Mouse (Mus musculus) forebrain, embryonic 10.5 days (tissue): ENCODE data around the gene Hp. TPM values are rescaled to one million over a fixed set of nuclear protein-coding genes. Genes with fewer than 3 reads are reported as not detected.
A peak's percentile ranks its signal among the peaks of the same experiment; 100 is the strongest.

Experiments used
- DNase-seq: peaks from one replicate; pipeline ENCODE4 v3.0.0-alpha.2; 2017; ENCODE audit warnings: low spot score; ENCODE audit errors: extremely low spot score
- H3K27ac ChIP-seq: fragments of 300-500 bp; sonication (generic); 2 replicates; pipeline ENCODE4 v1.5.1; 2016; ENCODE audit warnings: mild to moderate bottlenecking
- H3K27me3 ChIP-seq: fragments of 300-500 bp; sonication (generic); 2 replicates; pipeline ENCODE4 v1.6.1; 2016; ENCODE audit warnings: mild to moderate bottlenecking; ENCODE audit not compliant: poor library complexity, severe bottlenecking
- H3K36me3 ChIP-seq: fragments of 300-500 bp; sonication (generic); replicated peaks from 2 replicates; pipeline ENCODE4 v1.6.1; 2016; ENCODE audit warnings: mild to moderate bottlenecking, moderate library complexity
- H3K4me1 ChIP-seq: fragments of 300-500 bp; sonication (generic); 2 replicates; pipeline ENCODE4 v1.6.1; 2016
- H3K4me3 ChIP-seq: fragments of 300-500 bp; sonication (generic); 2 replicates; pipeline ENCODE4 v1.5.1; 2016; ENCODE audit warnings: mild to moderate bottlenecking, moderate library complexity
- H3K9me3 ChIP-seq: fragments of 300-500 bp; sonication (generic); 2 replicates; pipeline ENCODE4 v1.6.1; 2016; ENCODE audit warnings: mild to moderate bottlenecking, moderate library complexity
- WGBS: fragments of 180-500 bp; shearing (Covaris S2); methylation state at CpG from one replicate; pipeline ENCODE4 v1.1.7; 2016; 5-methylcytosine and 5-hydroxymethylcytosine counted together
- polyA plus RNA-seq: library from polyadenylated mRNA; unstranded; fragments of >200 nt; fragmentation: Nextera tagmentation; extraction: Ambion mirVana; gene quantifications from 2 replicates; pipeline ENCODE4 v1.2.1, GENCODE M21; 2016

Hp gene
- polyA plus RNA-seq: 0.93 and 1.0 TPM in 2 replicates

DNA sequence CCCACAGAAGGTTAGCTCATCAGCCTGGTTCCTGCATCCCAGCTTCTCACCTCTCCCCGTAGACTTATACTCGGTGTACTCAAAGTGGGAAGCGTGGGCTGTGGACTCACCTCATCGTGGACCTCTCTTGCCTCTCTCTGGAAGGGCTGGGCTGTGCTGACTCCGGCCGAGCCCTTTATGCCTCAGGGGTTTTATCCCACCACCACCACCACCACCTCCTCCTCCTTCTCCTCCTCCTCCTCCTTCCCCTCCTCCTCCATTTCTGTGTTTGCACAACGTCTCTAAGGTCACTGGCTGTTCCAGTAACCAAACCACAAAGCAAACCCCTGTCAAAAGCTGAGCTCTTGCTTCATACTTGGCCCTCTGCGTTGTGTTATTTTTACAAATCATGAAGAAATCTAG lies at the start of gene Hp:
Hp (minus strand) TSS at position 273 of the 402 bp plus-strand sequence.
- WGBS: 80% methylated on average over 8 of the region's 8 CpGs
- Histone ChIP-seq H3K27ac (no peak within 1 kb of the TSS), H3K36me3 (no peaks in the 10 kb centered on the region), H3K9me3 (no peaks in the 10 kb centered on the region), H3K4me3 (no peak within 1 kb of the TSS), H3K4me1 (no peaks in the 10 kb centered on the region), H3K27me3 (no peaks in the 10 kb centered on the region)
- DNase-seq: no peak

GRCm38 (mm10) chr8:109628638-109629037 lies 49.7 kb upstream of the Hp start:
- H3K27me3 ChIP-seq: no peaks in the 10 kb centered on the region
- H3K36me3 ChIP-seq: no peaks in the 10 kb centered on the region
- no peaks in the 10 kb centered on the region for H3K4me1 ChIP-seq
- H3K9me3 ChIP-seq: peaks cover 6% of the 10 kb centered on the region; the same call in 1 of the 2 replicates
- no peak for DNase-seq
- no peak overlapping the region for H3K27ac ChIP-seq
- no peak overlapping the region for H3K4me3 ChIP-seq
- WGBS: 81% methylated on average over 6 of the region's 6 CpGs

DNA sequence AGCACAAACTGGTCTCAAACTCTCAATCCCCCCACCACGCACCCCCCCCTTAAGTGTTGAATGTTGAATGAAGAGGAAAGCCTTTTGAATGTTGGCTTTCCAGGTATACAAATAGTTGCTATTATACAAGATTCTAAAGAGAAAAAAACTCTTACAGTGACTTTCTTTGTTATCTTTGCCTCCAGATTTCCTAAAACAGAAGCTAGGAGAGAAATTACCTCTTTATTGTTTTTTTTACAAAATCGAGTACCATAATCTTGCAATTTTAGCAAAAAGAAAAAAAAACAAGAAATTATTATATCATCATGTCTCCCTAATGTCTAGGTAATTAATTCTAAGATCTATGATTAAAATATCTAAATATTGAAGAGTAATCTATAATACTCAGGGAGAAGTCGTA lies 36.6 kb upstream of the Hp start:
- Histone ChIP-seq H3K27ac (no peak overlapping the region), H3K9me3 (peaks cover 6% of the 10 kb centered on the region; the same call in 1 of the 2 replicates), H3K27me3 (no peaks in the 10 kb centered on the region), H3K4me1 (no peaks in the 10 kb centered on the region), H3K4me3 (no peak overlapping the region), H3K36me3 (no peaks in the 10 kb centered on the region)
- no peak for DNase-seq
- 88% methylated on average over 3 of the region's 3 CpGs for WGBS

GRCm38 (mm10) chr8:109614243-109615210 lies 35.6 kb upstream of the Hp start, which contains the start of gene Pkd1l3:
TSS of gene Pkd1l3 (plus strand) at chr8:109614517.
- peaks cover 3% of the 10 kb centered on the region for H3K4me1 ChIP-seq
- WGBS: 66% methylated on average over 27 of the region's 27 CpGs
- peaks cover 2% of the 10 kb centered on the region; the same call in 1 of the 2 replicates for H3K9me3 ChIP-seq
- H3K4me3 ChIP-seq: peak within 1 kb of the TSS; percentile 16
- no peak for DNase-seq
- H3K27ac ChIP-seq: no peak within 1 kb of the TSS
- no peaks in the 10 kb centered on the region for H3K27me3 ChIP-seq
- H3K36me3 ChIP-seq: no peaks in the 10 kb centered on the region

GRCm38 (mm10) chr8:109609153-109609502 lies 30.2 kb upstream of the Hp start:
- Histone ChIP-seq H3K36me3 (peaks cover 17% of the 10 kb centered on the region), H3K4me3 (peak overlapping the region; percentile 70), H3K27me3 (no peaks in the 10 kb centered on the region), H3K9me3 (no peaks in the 10 kb centered on the region), H3K27ac (peak overlapping the region; percentile 95), H3K4me1 (peaks cover 23% of the 10 kb centered on the region)
- 24% methylated on average over 5 of the region's 5 CpGs for WGBS
- DNase-seq: no peak

GRCm38 (mm10) chr8:109608271-109609152 lies 29.5 kb upstream of the Hp start, which contains the start of gene Dhodh:
TSS of gene Dhodh (minus strand) at chr8:109608673.
- WGBS: under 1% methylated on average over 42 of the region's 42 CpGs
- Histone ChIP-seq H3K9me3 (no peaks in the 10 kb centered on the region), H3K36me3 (peaks cover 23% of the 10 kb centered on the region), H3K4me3 (peak within 1 kb of the TSS; percentile 70), H3K4me1 (peaks cover 23% of the 10 kb centered on the region), H3K27ac (peak within 1 kb of the TSS; percentile 95), H3K27me3 (no peaks in the 10 kb centered on the region)
- peak; percentile 96 for DNase-seq

- Histone ChIP-seq H3K4me1 (peaks cover 23% of the 10 kb centered on the region), H3K4me3 (peak overlapping the region; percentile 70), H3K27ac (peak overlapping the region; percentile 95), H3K27me3 (no peaks in the 10 kb centered on the region), H3K36me3 (peaks cover 32% of the 10 kb centered on the region), H3K9me3 (no peaks in the 10 kb centered on the region)
- no peak for DNase-seq
- 16% methylated on average over 12 of the region's 12 CpGs for WGBS
These were observed 28.7 kb upstream of the Hp start for GRCm38 (mm10) chr8:109607650-109608049.

GRCm38 (mm10) chr8:109606725-109607124 lies 27.8 kb upstream of the Hp start:
- peaks cover 41% of the 10 kb centered on the region for H3K36me3 ChIP-seq
- 87% methylated on average over 2 of the region's 2 CpGs for WGBS
- no peak overlapping the region for H3K4me3 ChIP-seq
- no peak overlapping the region for H3K27ac ChIP-seq
- peaks cover 23% of the 10 kb centered on the region for H3K4me1 ChIP-seq
- H3K27me3 ChIP-seq: no peaks in the 10 kb centered on the region
- DNase-seq: no peak
- H3K9me3 ChIP-seq: no peaks in the 10 kb centered on the region

- WGBS: 58% methylated on average over 8 of the region's 8 CpGs
- DNase-seq: peak; percentile 65
- Histone ChIP-seq H3K4me1 (no peaks in the 10 kb centered on the region), H3K4me3 (no peak overlapping the region), H3K36me3 (peaks cover 82% of the 10 kb centered on the region), H3K27ac (no peak overlapping the region), H3K9me3 (no peaks in the 10 kb centered on the region), H3K27me3 (no peaks in the 10 kb centered on the region)
These were observed 16.9 kb upstream of the Hp start for GRCm38 (mm10) chr8:109595854-109596253.

DNA sequence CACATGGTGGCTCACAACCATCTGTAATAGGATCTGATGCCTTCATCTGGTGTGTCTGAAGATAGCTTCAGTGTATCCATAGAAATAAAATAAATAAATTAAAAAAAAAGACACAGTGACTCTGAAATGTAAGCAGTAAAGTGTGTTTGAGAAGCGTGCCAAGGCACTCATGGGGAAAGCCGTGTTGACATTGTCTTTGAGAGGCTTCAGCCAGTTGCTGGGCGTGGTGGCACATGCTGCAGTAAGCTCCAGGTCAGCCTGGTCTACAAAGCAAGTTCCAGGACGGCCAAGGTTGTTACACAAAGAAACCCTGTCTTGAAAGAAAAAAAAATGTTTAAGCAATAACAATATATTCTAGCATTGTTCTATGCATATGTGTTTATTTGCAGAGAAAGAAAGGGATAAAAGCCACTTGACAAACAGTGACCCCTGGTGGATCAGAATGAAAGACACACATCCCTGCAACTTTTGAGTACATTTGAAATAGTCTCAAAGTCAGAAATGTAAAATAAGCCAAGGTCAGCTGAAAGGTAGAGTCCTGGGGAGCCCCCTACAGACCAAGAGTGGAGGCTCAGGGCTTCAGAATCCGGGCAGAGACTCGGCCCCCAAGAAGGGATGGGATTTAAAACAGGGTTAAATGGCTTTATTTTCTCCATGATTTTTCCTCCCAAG lies 14.3 kb upstream of the Hp start:
- Histone ChIP-seq H3K4me1 (no peaks in the 10 kb centered on the region), H3K36me3 (peaks cover 61% of the 10 kb centered on the region), H3K27ac (no peak overlapping the region), H3K4me3 (no peak overlapping the region), H3K9me3 (no peaks in the 10 kb centered on the region), H3K27me3 (no peaks in the 10 kb centered on the region)
- DNase-seq: no peak
- WGBS: 83% methylated on average over 6 of the region's 6 CpGs

GRCm38 (mm10) chr8:109592164-109592563 lies 13.2 kb upstream of the Hp start:
- Histone ChIP-seq H3K36me3 (peaks cover 56% of the 10 kb centered on the region), H3K4me1 (no peaks in the 10 kb centered on the region), H3K9me3 (no peaks in the 10 kb centered on the region), H3K27ac (no peak overlapping the region), H3K27me3 (no peaks in the 10 kb centered on the region), H3K4me3 (no peak overlapping the region)
- WGBS: 97% methylated on average over 5 of the region's 5 CpGs
- DNase-seq: no peak

GRCm38 (mm10) chr8:109591367-109591766 lies 12.4 kb upstream of the Hp start:
- 87% methylated on average over 3 of the region's 3 CpGs for whole genome bisulfite sequencing
- no peaks in the 10 kb centered on the region for H3K4me1 ChIP-seq
- peaks cover 48% of the 10 kb centered on the region for H3K36me3 ChIP-seq
- H3K9me3 ChIP-seq: no peaks in the 10 kb centered on the region
- no peaks in the 10 kb centered on the region for H3K27me3 ChIP-seq
- H3K4me3 ChIP-seq: no peak overlapping the region
- no peak for DNase-seq
- H3K27ac ChIP-seq: no peak overlapping the region
